In genomic region chr12:80751556-80751955, GRCm38 (mm10) we compare ENCODE assay signal across 31 mouse cellular contexts. TPM values are rescaled to one million over a fixed set of nuclear protein-coding genes. Genes with fewer than 3 reads are reported as not detected.
"Had no signal": no experiment of that assay in that cellular context is flagged by ENCODE, and none has a peak within 500 bp of the region (broad histone marks: within the 10 kb centered on the region; RNA-seq: fewer than 3 reads in every experiment).

No protein-coding gene starts in this region.

- H3K4me3 ChIP-seq: heart, adult 2 months; heart, embryonic 13.5 days; heart, embryonic 15.5 days; hindbrain, embryonic 10.5 days; hindbrain, embryonic 12.5 days; intestine, embryonic 15.5 days; left cerebral cortex, adult 2 months; limb, embryonic 10.5 days; limb, embryonic 12.5 days; liver, embryonic 13.5 days; liver, embryonic 15.5 days had no signal

- H3K4me1 ChIP-seq: heart, embryonic 13.5 days; heart, embryonic 15.5 days; hindbrain, embryonic 10.5 days; hindbrain, embryonic 12.5 days; intestine, embryonic 15.5 days; limb, embryonic 10.5 days; limb, embryonic 12.5 days; liver, embryonic 13.5 days; liver, embryonic 15.5 days had no signal

- H3K4me2 ChIP-seq: heart, embryonic 11.5 days; heart, embryonic 13.5 days; heart, embryonic 15.5 days; hindbrain, embryonic 12.5 days; hindbrain, embryonic 14.5 days; intestine, embryonic 15.5 days; limb, embryonic 12.5 days; liver, embryonic 11.5 days; liver, embryonic 13.5 days; liver, embryonic 15.5 days had no signal

- H3K36me3 ChIP-seq: heart, embryonic 13.5 days; heart, embryonic 15.5 days; intestine, embryonic 15.5 days; limb, embryonic 10.5 days; limb, embryonic 12.5 days; liver, embryonic 13.5 days; liver, embryonic 15.5 days had no signal

- H3K27ac ChIP-seq: heart, adult 2 months; heart, embryonic 13.5 days; heart, embryonic 15.5 days; hindbrain, embryonic 10.5 days; hindbrain, embryonic 12.5 days; hindbrain, embryonic 14.5 days; intestine, embryonic 15.5 days; left cerebral cortex, adult 2 months; limb, embryonic 10.5 days; limb, embryonic 12.5 days; liver, embryonic 13.5 days; liver, embryonic 15.5 days had no signal

- DNase-seq: gastrocnemius, postnatal 14 days; gastrocnemius, postnatal 36 days; heart, adult 11 months; heart, adult 2 months; heart, postnatal 4 days; kidney, adult 18-20 months; kidney, adult 8-10 months; kidney, postnatal 10 days; kidney, postnatal 25 days; kidney, postnatal 4 days; liver; liver, embryonic 13.5 days had no signal

- H3K9me3 ChIP-seq: heart, embryonic 13.5 days; heart, embryonic 15.5 days; intestine, embryonic 15.5 days; limb, embryonic 10.5 days; limb, embryonic 12.5 days; liver, embryonic 13.5 days; liver, embryonic 15.5 days had no signal

- ATAC-seq: hindbrain, embryonic 16.5 days; inflammation-experienced regulatory T-cells, adult 6 months; intestine, embryonic 15.5 days; intestine, postnatal 0 days had no signal

- H3K9ac ChIP-seq: heart, embryonic 13.5 days; heart, embryonic 15.5 days; hindbrain, embryonic 12.5 days; hindbrain, embryonic 14.5 days; intestine, embryonic 15.5 days; limb, embryonic 12.5 days; liver, embryonic 13.5 days; liver, embryonic 15.5 days had no signal

RNA-seq across cellular contexts. Expression of gene Ccdc177, which starts 8.9 kb away (rescaled TPM):
- total RNA-seq: gastrocnemius, adult 18-20 months; gastrocnemius, adult 8-10 months; gastrocnemius, postnatal 36 days had no signal
- polyA plus RNA-seq: heart, adult 2 months; heart, embryonic 11.5 days; heart, embryonic 13.5 days; heart, embryonic 15.5 days; heart, postnatal 0 days; inflammation-experienced regulatory T-cells, adult 6 months; liver, embryonic 11.5 days; liver, embryonic 13.5 days; liver, embryonic 15.5 days had no signal

RNA-seq across cellular contexts. Expression of gene Plekhd1, which starts 59.2 kb away (rescaled TPM):
- total RNA-seq: gastrocnemius, postnatal 36 days; heart, adult 2 months; heart, postnatal 25 days had no signal
